Mouse (Mus musculus) neural tube, embryonic 11.5 days (tissue): ENCODE measurements around the gene Olfr283. TPM values are rescaled to one million over a fixed set of nuclear protein-coding genes. Genes with fewer than 3 reads are reported as not detected.

ENCODE experiments used
- ATAC-seq: fragments of 200-750 bp; cut with Nextera tagmentation; 2 replicates; pipeline ENCODE4 v1.8.0; 2017; ENCODE audit warnings: moderate number of reproducible peaks, mild to moderate bottlenecking, moderate TSS enrichment, moderate library complexity; ENCODE audit not compliant: insufficient read depth, low FRiP score, low TSS enrichment
- DNase-seq: peaks from one replicate; pipeline ENCODE4 v3.0.0-alpha.2; 2015; ENCODE audit warnings: low spot score
- H3K27ac ChIP-seq: fragments of 300-500 bp; sonication (generic); 2 replicates; pipeline ENCODE4 v1.5.1; 2014; ENCODE audit warnings: low read depth, mild to moderate bottlenecking, low read length
- H3K27me3 ChIP-seq: fragments of 300-500 bp; sonication (generic); 2 replicates; pipeline ENCODE4 v1.6.1; 2014; ENCODE audit warnings: mild to moderate bottlenecking, low read length, mixed read lengths; ENCODE audit not compliant: control insufficient read depth, insufficient read depth
- H3K36me3 ChIP-seq: fragments of 300-500 bp; sonication (generic); 2 replicates; pipeline ENCODE4 v1.6.1; 2014; ENCODE audit warnings: mild to moderate bottlenecking, low read length, moderate library complexity, mixed read lengths; ENCODE audit not compliant: control insufficient read depth, insufficient read depth
- H3K4me1 ChIP-seq: fragments of 300-500 bp; sonication (generic); 2 replicates; pipeline ENCODE4 v1.6.1; 2014; ENCODE audit warnings: low read length, mixed read lengths; ENCODE audit not compliant: control insufficient read depth, insufficient read depth
- H3K4me2 ChIP-seq: fragments of 300-500 bp; sonication (generic); 2 replicates; pipeline ENCODE4 v1.6.1; 2014; ENCODE audit warnings: low read depth, mild to moderate bottlenecking, moderate library complexity
- H3K4me3 ChIP-seq: fragments of 300-500 bp; sonication (generic); 2 replicates; pipeline ENCODE4 v1.5.1; 2014; ENCODE audit warnings: low read depth, low read length
- H3K9ac ChIP-seq: fragments of 300-500 bp; sonication (generic); 2 replicates; pipeline ENCODE4 v1.6.1; 2014; ENCODE audit warnings: mild to moderate bottlenecking, low read length
- H3K9me3 ChIP-seq: fragments of 300-500 bp; sonication (generic); 2 replicates; pipeline ENCODE4 v1.6.1; 2016; ENCODE audit warnings: low read length; ENCODE audit not compliant: control insufficient read depth
- WGBS: fragments of 180-500 bp; shearing (Covaris S2); extraction: QIAGEN DNeasy Blood & Tissue Kit; methylation state at CpG from one replicate; pipeline ENCODE4 v1.1.7; 2014; 5-methylcytosine and 5-hydroxymethylcytosine counted together
- polyA plus RNA-seq: library from polyadenylated mRNA; unstranded; fragments of >200 nt; fragmentation: Nextera tagmentation; extraction: Ambion mirVana; gene quantifications from 2 replicates; pipeline ENCODE4 v1.2.1, GENCODE M21; 2014

Olfr283 gene
- polyA plus RNA-seq, 1 experiment from 2014 or later = not detected

DNA sequence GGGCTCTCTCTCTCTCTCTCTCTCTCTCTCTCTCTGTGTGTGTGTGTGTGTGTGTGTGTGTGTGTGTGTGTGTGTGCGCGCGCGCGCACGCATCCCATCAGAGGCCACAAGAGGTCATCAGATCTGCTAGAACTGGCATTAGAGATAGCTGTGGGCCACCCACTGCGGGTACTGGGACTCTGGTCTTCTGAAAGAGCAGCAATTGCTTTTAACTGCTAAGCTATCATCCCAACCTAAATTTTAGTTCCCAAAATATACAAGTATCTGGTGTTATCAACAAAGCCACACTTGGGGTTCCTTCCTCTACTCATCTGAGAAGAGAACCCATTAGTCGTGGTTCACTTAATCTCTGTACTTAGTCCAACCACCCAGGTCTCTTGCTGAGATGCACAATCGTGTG lies 29.5 kb upstream of the Olfr283 start:
- H3K27ac ChIP-seq = no peak overlapping the region
- WGBS = 95% methylated on average over 9 of the region's 9 CpGs
- no peak overlapping the region for H3K4me2 ChIP-seq
- no peak for ATAC-seq
- no peaks in the 10 kb centered on the region for H3K9me3 ChIP-seq
- no peaks in the 10 kb centered on the region for H3K27me3 ChIP-seq
- no peaks in the 10 kb centered on the region for H3K36me3 ChIP-seq
- no peak overlapping the region for H3K4me3 ChIP-seq
- H3K9ac ChIP-seq = no peak overlapping the region
- H3K4me1 ChIP-seq = no peaks in the 10 kb centered on the region
- DNase-seq = no peak

DNA sequence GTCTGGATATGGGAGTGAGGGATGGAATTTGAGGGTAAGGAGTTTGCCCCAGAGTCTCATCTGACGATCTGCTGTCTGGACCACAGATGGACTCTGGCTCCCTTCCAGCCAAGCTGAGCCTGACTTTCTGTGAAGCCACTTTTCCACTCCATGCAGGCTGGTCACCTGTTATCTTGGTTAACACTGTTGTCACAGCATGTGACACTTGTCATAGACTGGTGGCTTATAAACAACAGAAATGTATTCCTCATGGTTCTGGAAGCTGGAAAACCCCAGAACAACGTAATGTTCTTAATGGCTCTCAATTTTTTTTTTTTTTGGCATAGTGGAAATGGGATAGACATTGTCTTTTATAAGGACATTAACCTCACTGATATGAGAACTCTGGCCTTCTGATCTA lies 28.9 kb upstream of the Olfr283 start:
- Histone ChIP-seq H3K27ac (no peak overlapping the region), H3K4me2 (no peak overlapping the region), H3K9me3 (no peaks in the 10 kb centered on the region), H3K36me3 (no peaks in the 10 kb centered on the region), H3K9ac (no peak overlapping the region), H3K4me1 (no peaks in the 10 kb centered on the region), H3K27me3 (no peaks in the 10 kb centered on the region), H3K4me3 (no peak overlapping the region)
- no peak for ATAC-seq
- no peak for DNase-seq
- WGBS = 95% methylated on average over 2 of the region's 2 CpGs

DNA sequence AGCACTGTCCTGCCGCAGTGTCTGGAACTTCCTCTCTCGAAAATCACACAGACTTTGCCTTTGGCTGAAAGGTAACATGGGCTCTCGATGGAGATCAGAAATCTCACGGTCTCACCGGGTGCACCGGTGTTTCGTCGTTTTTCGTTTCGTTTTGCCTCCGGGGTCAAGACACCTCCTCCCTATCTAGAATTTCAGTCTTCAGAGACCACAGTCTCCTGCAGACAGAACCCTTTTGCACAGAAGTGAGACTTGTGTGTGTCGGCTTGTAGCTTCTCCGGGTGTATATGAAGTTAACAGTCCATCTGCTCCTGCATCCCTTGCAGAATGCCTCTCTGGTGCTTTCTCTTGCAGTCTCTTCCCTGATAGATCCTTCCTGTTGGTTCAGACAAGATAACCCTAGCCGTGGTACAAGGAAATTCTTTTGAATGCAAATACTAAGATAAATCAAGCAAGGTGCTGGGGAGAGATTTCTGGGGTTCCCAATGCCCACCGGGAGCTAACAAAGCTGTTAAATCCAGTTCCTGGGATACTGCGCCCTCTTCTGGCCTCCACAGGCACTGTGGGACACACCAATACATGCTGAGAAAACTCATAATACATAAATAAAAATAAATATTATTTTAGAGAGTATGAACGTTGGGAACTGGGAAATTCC lies 27.8 kb upstream of the Olfr283 start:
- WGBS = 78% methylated on average over 17 of the region's 17 CpGs
- H3K9me3 ChIP-seq = no peaks in the 10 kb centered on the region
- no peaks in the 10 kb centered on the region for H3K4me1 ChIP-seq
- ATAC-seq = no peak
- no peak overlapping the region for H3K9ac ChIP-seq
- H3K27me3 ChIP-seq = no peaks in the 10 kb centered on the region
- no peak overlapping the region for H3K27ac ChIP-seq
- DNase-seq = no peak
- no peaks in the 10 kb centered on the region for H3K36me3 ChIP-seq
- H3K4me3 ChIP-seq = no peak overlapping the region
- no peak overlapping the region for H3K4me2 ChIP-seq

DNA sequence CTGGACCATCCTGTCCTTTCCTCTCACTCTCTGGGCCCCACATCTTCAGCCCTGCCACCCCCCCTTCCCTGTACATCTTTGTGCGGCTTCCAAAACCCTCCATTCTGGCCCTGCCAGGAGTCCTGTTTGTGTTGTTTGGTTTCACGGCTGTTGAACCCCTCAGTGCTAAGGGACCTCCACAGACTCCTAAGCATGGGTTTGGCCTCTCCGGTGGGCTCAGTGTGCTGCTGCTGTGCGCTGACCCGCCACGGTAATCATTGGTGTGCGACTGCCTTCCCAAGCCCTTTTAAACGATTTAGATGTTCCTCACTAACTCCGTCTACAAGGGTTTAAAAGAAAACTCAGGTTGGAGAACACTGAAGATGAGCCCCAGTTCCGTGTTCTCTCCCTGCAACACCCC lies 21.6 kb upstream of the Olfr283 start:
- Histone ChIP-seq H3K9ac (no peak overlapping the region), H3K36me3 (no peaks in the 10 kb centered on the region), H3K4me1 (no peaks in the 10 kb centered on the region), H3K9me3 (no peaks in the 10 kb centered on the region), H3K4me2 (no peak overlapping the region), H3K4me3 (no peak overlapping the region), H3K27me3 (no peaks in the 10 kb centered on the region), H3K27ac (no peak overlapping the region)
- 83% methylated on average over 10 of the region's 10 CpGs for WGBS
- no peak for DNase-seq
- ATAC-seq = no peak

DNA sequence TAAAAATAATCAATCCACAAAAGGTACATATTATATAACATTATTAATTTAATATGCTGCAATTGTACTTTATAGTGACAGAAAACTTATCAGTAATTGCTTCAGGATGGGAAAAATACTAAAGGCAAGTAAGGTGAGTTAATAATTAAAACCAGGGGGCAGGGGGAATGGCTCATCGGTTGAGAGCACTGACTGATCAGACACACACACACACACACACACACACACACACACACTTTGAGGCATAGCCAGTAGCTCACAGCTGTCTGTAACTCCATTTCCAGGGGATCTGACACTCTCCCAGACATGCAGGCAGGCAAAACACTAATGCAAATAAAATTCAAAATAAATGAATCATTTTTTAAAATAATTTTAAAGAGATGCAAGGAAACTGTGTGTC lies 16.4 kb upstream of the Olfr283 start:
- Histone ChIP-seq H3K4me2 (no peak overlapping the region), H3K9me3 (no peaks in the 10 kb centered on the region), H3K4me1 (no peaks in the 10 kb centered on the region), H3K27ac (no peak overlapping the region), H3K27me3 (no peaks in the 10 kb centered on the region), H3K9ac (no peak overlapping the region), H3K4me3 (no peak overlapping the region), H3K36me3 (no peaks in the 10 kb centered on the region)
- DNase-seq (no peak), ATAC-seq (no peak)
- WGBS = 81% methylated on average over 1 of the region's 1 CpGs

DNA sequence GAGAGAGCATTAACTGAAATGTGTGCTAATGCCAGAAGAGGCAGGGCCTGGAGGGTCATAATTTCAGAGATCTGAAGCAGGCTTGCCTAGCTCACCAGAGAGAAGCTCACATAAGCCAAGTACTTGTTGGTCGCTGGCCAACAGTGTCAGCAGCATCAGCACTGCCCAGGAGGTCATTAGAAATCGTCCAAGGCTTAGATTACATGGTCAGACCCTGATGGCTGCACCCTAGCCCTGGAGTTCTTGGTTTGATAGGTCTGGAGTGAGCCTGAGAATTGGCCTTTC lies 11.1 kb upstream of the Olfr283 start:
- Histone ChIP-seq H3K4me3 (no peak overlapping the region), H3K27me3 (no peaks in the 10 kb centered on the region), H3K9ac (no peak overlapping the region), H3K27ac (no peak overlapping the region), H3K9me3 (no peaks in the 10 kb centered on the region), H3K36me3 (no peaks in the 10 kb centered on the region), H3K4me2 (no peak overlapping the region), H3K4me1 (no peaks in the 10 kb centered on the region)
- 63% methylated on average over 2 of the region's 2 CpGs for WGBS
- DNase-seq (no peak), ATAC-seq (no peak)

DNA sequence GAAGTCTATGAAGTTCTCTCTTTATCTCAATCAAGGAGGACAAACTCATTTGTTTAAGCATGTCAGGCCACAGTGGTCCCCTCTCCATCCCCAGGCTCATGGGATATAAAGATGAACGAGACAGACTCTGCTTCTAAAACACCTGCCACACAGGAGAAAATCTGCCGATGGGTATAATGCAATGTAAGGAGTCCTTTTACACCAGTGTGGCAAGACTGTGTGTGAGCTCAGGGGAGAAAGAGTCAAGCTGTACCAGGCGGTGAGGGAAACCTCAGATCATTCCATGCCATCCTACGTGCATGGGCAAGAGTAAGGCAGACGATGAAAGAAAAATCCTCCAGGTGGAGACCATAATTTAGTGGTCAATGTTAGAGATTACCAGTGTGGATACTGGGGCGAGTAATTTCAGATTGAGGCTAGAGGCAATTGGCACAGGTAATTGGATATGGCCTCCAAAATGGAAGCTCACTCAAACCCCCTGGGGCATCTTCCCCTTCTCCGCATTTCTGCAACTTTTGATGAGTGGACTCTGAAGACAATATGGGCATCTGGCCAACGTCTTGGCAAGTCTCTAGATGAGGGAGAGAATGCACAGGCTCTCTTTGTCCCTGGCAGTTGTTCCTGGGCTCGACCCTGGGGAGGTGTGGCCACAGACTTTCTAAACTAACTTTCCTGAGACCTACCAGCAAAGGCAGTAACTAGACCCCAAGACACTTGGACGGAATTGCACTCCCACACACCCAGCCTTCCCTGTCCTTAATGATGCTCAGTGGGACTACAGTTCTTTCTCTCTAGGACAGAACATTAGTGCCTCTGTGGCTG lies 10.5 kb upstream of the Olfr283 start:
- Histone ChIP-seq H3K27me3 (no peaks in the 10 kb centered on the region), H3K4me1 (no peaks in the 10 kb centered on the region), H3K4me2 (no peak overlapping the region), H3K4me3 (no peak overlapping the region), H3K36me3 (no peaks in the 10 kb centered on the region), H3K9ac (no peak overlapping the region), H3K27ac (no peak overlapping the region), H3K9me3 (no peaks in the 10 kb centered on the region)
- DNase-seq = no peak
- no peak for ATAC-seq
- WGBS = 77% methylated on average over 10 of the region's 10 CpGs

DNA sequence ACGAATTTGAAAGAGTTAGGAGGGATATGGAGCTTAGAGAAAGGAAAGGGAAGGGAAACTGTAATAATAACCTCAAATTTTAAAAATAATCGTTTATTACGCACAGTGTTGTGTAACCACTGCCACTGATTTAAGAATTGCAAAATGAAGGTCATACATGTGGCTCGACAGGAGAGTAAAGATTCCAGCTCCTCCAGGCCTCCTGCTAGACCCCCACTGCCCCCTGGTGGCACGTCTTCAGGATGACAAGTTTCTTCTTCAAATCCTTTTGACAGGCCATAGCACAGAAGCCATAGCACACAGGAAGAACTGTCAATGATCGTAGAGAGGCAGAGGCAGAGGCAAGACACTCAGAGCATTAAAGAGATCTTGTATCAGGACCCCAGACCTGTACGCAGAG lies 9.1 kb upstream of the Olfr283 start:
- Histone ChIP-seq H3K36me3 (no peaks in the 10 kb centered on the region), H3K27ac (no peak overlapping the region), H3K9me3 (no peaks in the 10 kb centered on the region), H3K9ac (no peak overlapping the region), H3K4me2 (no peak overlapping the region), H3K4me3 (no peak overlapping the region), H3K27me3 (no peaks in the 10 kb centered on the region), H3K4me1 (no peaks in the 10 kb centered on the region)
- ATAC-seq (no peak), DNase-seq (peak; percentile 81)
- 35% methylated on average over 7 of the region's 7 CpGs for WGBS

DNA sequence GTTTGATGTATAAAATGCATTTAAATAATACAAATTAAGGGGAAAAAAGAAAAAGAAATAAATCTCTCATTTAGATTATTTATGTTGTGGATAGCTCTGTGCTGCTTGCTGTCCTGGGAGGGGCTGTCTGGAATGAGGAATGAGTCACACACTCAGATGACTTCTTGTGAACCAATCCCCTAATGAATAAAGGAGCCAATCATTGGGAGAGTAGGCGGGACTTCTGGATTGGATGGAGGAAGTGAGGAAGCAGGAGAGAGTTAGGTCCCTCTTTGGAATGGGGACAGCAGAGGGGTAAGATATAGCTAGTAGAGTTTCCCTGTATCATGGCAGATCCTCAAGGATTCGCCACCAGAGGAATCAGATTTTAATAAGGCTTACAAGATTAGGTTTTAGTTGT lies 6.9 kb upstream of the Olfr283 start:
- Histone ChIP-seq H3K9me3 (no peaks in the 10 kb centered on the region), H3K4me2 (no peak overlapping the region), H3K27me3 (no peaks in the 10 kb centered on the region), H3K4me1 (no peaks in the 10 kb centered on the region), H3K9ac (no peak overlapping the region), H3K36me3 (no peaks in the 10 kb centered on the region), H3K4me3 (no peak overlapping the region), H3K27ac (no peak overlapping the region)
- 80% methylated on average over 2 of the region's 2 CpGs for WGBS
- ATAC-seq (no peak), DNase-seq (no peak)
